Mouse (Mus musculus) bone marrow, adult 2 months (tissue): ENCODE data around the gene Lrrc74a.

Source experiments
- CTCF ChIP-seq: fragments of 200-500 bp; IDR thresholded peaks from 2 replicates; pipeline ENCODE4 v1.5.1; 2011; ENCODE audit warnings: low read length, control low read depth; ENCODE audit not compliant: control insufficient read depth, insufficient read depth
- POLR2A ChIP-seq: fragments of 200-500 bp; IDR thresholded peaks from 2 replicates; pipeline ENCODE4 v1.6.1; 2011; ENCODE audit warnings: low read depth, mild to moderate bottlenecking, control low read depth, low read length, borderline replicate concordance; ENCODE audit not compliant: control insufficient read depth

GRCm38 (mm10) chr12:86693389-86693788 is 40.8 kb upstream of the Lrrc74a start:
- no peak for TF ChIP-seq POLR2A
- TF ChIP-seq CTCF: no peak
